Mouse (Mus musculus): ENCODE data around the gene 4921536K21Rik. TPM values are rescaled to one million over a fixed set of nuclear protein-coding genes. Genes with fewer than 3 reads are reported as not detected.

The 4921536K21Rik gene
- 0.47 and 0.84 TPM in 2 replicates for polyA plus RNA-seq (2015; fragmentation: Nextera tagmentation; extraction: Ambion mirVana)

DNA sequence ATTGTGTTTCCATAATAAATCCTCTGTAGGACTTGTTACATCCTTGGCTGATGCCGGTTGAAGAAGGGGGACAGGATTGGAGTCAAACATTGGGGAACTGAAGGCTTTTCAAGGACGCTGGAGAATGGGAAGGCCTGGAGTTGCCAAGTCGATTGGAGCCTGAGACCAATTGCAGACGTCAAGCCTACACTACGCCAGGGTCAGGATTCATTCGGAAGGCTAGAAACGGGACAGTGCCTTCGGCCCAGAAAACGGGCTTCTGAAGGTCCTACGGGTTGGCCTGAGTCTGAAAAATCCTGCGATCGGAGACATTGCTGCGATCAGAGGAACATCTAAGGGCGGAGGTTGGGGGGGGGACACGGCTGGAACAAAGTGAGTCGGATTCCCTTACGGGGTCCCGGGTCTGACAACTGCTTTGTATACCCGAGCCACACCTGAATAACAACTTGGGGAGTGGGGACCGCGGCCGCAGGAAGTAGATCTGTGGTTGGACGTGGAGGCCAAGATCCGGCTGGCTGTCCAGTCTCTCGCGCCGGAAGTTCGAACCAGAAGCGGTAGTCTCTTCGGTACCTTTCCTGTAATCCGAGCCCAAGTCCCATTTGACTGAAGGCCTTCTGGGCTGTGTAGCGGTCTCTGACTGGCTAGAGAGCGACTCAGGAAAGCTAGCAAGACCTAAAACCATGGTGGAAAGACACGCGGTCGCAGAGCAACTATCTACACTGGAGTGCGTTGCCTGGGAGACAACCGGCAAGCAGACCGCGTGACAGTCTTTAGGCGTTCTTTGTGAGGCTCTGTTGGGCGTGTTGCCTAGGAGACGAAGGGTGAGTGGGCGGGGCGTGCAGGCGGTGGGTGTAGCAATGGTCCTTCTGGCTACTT lies at the start of gene 4921536K21Rik, which contains the start of gene Dusp18:
4921536K21Rik (minus strand) TSS at position 693 of the 876 bp plus-strand sequence.
Dusp18 (plus strand) TSS at position 835 of the 876 bp plus-strand sequence.
- Histone ChIP-seq H3K4me2 (peak within 1 kb of the TSS; percentile 76), H3K4me3 (peak within 1 kb of the TSS; percentile 54), H3K27ac (peak within 1 kb of the TSS; percentile 84), H3K27me3 (no peaks in the 10 kb centered on the region), H3K9me3 (no peaks in the 10 kb centered on the region; the same call in 1 of the 2 replicates), H3K9ac (peak within 1 kb of the TSS; percentile 77), H3K4me1 (replicated peaks) (peaks cover 25% of the 10 kb centered on the region), H3K36me3 (peaks cover 32% of the 10 kb centered on the region)
- 2% methylated on average over 46 of the region's 46 CpGs for WGBS
- peak; percentile 99 for ATAC-seq (ENCODE audit: low FRiP score)

DNA sequence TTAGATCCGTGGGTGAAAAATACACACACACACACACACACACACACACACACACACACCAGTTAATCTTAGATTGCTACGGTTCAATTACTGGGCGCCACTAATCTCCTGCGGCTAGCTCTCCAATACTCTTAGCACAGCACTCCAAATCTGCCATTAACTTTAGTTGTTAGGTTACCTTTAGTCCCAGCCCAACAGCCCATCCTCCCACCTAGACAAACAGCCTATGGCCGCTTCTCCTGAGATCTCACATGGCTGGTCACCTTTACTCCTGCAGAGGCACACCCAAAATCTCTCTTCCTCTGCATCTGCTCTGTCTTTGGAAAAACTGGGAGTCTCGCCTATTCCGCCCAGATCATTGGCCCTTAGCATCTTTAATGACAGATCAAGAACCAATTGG lies 46.5 kb upstream of the 4921536K21Rik start:
- no peak for ATAC-seq (ENCODE audit: low FRiP score)
- WGBS: 89% methylated on average over 7 of the region's 7 CpGs
- H3K27me3 ChIP-seq: peaks cover 10% of the 10 kb centered on the region; the same call in 1 of the 2 replicates
- H3K9me3 ChIP-seq: no peaks in the 10 kb centered on the region
- no peak overlapping the region for H3K9ac ChIP-seq
- no peak overlapping the region for H3K4me3 ChIP-seq
- H3K27ac ChIP-seq: no peak overlapping the region
- no peaks in the 10 kb centered on the region for H3K36me3 ChIP-seq
- H3K4me1 ChIP-seq (replicated peaks): no peaks in the 10 kb centered on the region
- no peak overlapping the region for H3K4me2 ChIP-seq

DNA sequence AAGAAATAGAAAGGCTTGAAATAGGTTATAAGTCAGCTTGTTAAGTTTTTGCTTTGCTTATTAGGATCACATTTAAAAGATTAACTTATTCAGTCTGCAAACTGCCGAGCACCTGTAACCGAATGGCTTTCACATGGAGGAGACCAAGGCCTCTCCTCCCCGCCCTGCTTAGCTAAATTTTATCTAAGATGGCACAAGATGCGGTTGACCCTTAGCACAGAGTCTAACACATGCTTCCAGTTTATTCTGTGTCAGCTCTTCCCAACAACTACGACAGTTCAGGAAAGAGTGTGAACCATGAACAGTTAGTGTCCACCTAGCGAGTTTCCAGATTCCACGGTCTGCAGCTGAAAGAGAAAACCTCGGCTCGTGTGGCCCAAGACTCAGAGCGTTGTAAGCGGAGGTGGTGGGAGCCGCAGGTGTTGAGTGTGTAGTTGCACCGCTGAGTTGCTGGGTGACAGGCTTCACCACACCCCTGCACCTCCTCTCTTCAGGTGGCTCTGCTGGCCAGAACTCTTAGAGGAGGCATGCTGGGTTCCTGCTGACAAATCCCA lies 42.5 kb upstream of the 4921536K21Rik start:
- Histone ChIP-seq H3K27me3 (no peaks in the 10 kb centered on the region), H3K9ac (no peak overlapping the region), H3K4me1 (replicated peaks) (no peaks in the 10 kb centered on the region), H3K4me3 (no peak overlapping the region), H3K9me3 (no peaks in the 10 kb centered on the region), H3K36me3 (no peaks in the 10 kb centered on the region), H3K27ac (no peak overlapping the region), H3K4me2 (no peak overlapping the region)
- no peak for ATAC-seq (ENCODE audit: low FRiP score)
- WGBS: 85% methylated on average over 13 of the region's 13 CpGs

DNA sequence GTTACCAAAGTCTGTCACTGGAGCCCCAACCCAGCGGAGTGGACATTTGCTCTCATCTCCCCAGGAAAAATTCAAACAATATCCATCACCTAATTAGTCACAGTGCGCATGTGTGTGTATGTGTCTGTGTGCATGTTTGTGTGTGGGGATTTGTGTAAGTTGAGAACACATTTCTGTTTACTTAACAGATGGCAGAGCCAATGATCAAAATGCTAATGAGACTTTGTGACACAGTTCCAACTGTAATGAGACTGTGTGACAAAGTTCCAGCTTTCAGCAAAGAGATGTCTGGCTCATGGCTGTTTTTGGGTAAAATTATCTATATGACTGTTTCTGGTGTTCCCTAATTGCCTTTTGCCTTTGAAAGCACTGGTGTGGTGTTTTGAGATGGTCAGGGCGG lies 41.4 kb upstream of the 4921536K21Rik start:
- Histone ChIP-seq H3K9ac (no peak overlapping the region), H3K27ac (no peak overlapping the region), H3K4me1 (replicated peaks) (peaks cover 9% of the 10 kb centered on the region), H3K27me3 (no peaks in the 10 kb centered on the region), H3K9me3 (no peaks in the 10 kb centered on the region), H3K36me3 (no peaks in the 10 kb centered on the region), H3K4me2 (no peak overlapping the region), H3K4me3 (no peak overlapping the region)
- ATAC-seq (ENCODE audit: low FRiP score): no peak
- WGBS: 82% methylated on average over 3 of the region's 3 CpGs

DNA sequence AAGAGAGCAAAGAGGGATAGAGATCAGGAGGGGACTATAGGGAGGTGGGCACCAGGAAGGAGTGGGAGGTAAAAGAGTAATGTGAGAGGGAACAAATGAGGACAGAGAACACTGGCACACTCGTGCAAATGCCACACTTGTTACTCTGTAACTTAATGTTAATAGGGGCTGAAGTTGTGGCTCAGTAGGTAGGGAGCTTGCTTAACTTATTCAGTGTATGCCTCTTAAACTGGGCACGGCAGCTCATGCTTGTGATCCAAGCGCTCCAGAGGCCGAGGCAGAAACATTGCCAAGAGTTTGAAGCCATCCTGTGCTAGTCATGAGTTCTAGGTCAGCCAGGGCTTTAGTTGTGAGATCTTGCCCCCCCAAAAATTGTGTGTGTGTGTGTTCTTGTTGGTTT lies 40.2 kb upstream of the 4921536K21Rik start:
- Histone ChIP-seq H3K4me1 (replicated peaks) (peaks cover 17% of the 10 kb centered on the region), H3K9me3 (no peaks in the 10 kb centered on the region), H3K36me3 (no peaks in the 10 kb centered on the region), H3K4me2 (no peak overlapping the region), H3K27me3 (no peaks in the 10 kb centered on the region), H3K4me3 (no peak overlapping the region), H3K9ac (no peak overlapping the region), H3K27ac (no peak overlapping the region)
- no peak for ATAC-seq (ENCODE audit: low FRiP score)
- WGBS: 66% methylated on average over 4 of the region's 4 CpGs

DNA sequence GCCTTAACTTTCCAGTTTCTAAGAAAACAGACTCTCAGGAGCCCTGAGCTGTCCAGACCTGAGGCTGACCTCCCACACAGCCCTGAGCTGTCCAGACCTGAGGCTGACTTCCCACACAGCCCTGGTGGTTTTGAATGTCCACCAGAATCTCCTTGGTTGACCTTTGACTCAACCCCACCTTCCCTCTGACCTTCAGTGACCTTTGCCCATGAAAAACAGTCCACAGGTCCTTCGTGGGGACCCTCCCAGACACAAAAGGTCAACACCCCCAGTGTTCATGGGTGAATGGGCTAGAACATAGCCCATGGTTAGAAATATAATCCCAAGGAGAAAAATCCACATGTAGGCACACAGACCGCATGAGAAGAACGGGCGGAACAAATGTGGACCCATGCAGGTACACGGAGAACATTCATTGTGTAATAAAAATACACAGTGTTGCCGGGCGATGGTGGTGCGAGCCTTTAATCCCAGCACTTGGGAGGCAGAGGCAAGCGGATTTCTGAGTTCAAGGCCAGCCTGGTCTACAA lies 38.9 kb upstream of the 4921536K21Rik start:
- H3K9me3 ChIP-seq: no peaks in the 10 kb centered on the region
- no peak overlapping the region for H3K9ac ChIP-seq
- H3K4me1 ChIP-seq (replicated peaks): peaks cover 17% of the 10 kb centered on the region
- H3K4me3 ChIP-seq: no peak overlapping the region
- ATAC-seq (ENCODE audit: low FRiP score): no peak
- H3K4me2 ChIP-seq: no peak overlapping the region
- H3K36me3 ChIP-seq: no peaks in the 10 kb centered on the region
- H3K27ac ChIP-seq: no peak overlapping the region
- WGBS: 86% methylated on average over 9 of the region's 9 CpGs
- no peaks in the 10 kb centered on the region for H3K27me3 ChIP-seq

DNA sequence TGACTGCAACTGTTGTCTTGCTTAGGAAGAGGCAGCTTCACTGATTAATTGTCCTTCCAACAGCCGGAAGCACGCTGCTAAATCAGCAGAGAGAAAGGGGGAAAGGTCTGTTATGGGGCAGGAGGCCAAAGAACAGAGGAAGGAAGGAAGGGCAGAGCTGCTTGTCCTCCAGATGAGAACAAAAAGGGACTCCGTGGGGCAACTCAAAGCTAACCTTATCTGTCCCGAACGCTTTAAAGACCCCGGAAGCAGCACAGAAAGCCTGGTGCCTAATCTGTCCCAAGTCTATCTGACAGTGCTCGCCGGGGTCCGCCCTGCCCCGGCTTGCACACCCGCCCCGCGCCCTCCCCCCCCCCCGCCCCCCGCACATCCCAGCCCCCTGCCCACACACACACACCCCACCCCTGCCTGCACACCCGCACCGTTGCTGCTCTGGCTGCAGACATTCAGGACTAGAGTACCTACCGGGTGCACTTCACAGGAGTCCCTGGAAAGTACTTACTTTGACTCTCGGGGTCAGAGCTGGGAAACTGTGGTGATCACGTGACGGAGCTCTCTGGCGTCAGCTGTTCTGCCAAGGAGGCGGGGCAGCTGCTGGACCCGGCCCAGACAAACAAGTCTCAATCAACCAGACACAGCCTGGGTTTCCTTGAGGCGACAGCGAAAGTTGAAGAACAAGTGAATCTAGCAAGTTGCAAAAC lies 36.8 kb upstream of the 4921536K21Rik start, which contains the start of gene Tcn2:
Tcn2 (minus strand) TSS at position 649 of the 701 bp plus-strand sequence.
- under 1% methylated on average over 20 of the region's 26 CpGs for WGBS

DNA sequence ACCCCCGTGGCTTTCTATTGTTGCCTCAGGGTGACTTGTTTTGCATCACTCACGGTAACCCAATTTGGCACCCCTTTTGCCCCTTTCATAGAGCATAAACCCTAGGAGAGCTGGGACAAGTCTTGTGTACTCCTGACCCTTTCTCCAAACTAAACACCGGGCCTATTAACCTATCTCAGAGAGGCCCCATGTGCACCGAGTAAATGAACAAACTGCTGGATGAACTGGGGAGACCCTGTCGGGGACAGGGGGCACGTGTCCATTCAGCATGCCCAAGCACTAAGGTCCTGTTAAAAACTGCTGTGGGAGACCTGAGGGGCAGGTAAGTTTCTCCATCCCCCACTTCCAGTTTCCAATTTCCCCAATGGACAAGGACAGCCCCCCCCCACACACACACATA lies 36.0 kb upstream of the 4921536K21Rik start:
- Histone ChIP-seq H3K9me3 (no peaks in the 10 kb centered on the region), H3K9ac (peak overlapping the region; percentile 64), H3K4me1 (replicated peaks) (peaks cover 17% of the 10 kb centered on the region), H3K27me3 (no peaks in the 10 kb centered on the region), H3K4me3 (peak overlapping the region; percentile 50), H3K4me2 (peak overlapping the region; percentile 76), H3K27ac (no peak overlapping the region), H3K36me3 (peaks cover 10% of the 10 kb centered on the region)
- 17% methylated on average over 6 of the region's 6 CpGs for WGBS
- ATAC-seq (ENCODE audit: low FRiP score): no peak

More for the DNA sequence above, 36.8 kb upstream of the 4921536K21Rik start, which contains the start of gene Tcn2:
- Histone ChIP-seq H3K4me2 (peak within 1 kb of the TSS; percentile 76), H3K27ac (no peak within 1 kb of the TSS), H3K4me1 (replicated peaks) (peaks cover 17% of the 10 kb centered on the region), H3K9ac (peak within 1 kb of the TSS; percentile 64), H3K27me3 (no peaks in the 10 kb centered on the region), H3K4me3 (peak within 1 kb of the TSS; percentile 50), H3K36me3 (peaks cover 3% of the 10 kb centered on the region), H3K9me3 (no peaks in the 10 kb centered on the region)
- peak; percentile 86 for ATAC-seq (ENCODE audit: low FRiP score)

DNA sequence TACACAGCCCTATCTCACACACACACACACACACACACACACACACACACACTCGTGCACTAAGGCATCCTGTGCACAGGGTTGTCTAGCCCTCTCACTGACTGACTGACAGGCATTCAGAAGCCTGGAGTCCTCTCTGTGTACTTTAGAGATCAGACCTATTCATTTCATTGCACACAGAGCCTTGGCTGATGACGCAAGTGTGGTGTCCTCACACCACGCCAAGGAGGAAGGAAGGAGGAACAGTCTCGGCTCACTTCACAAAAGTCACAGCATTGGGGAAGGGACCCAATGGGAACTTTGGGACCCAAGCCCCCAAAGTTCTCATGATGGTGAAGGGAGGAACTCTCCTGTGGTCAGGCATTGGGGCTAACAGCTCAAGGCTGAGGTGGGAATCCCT lies 35.1 kb upstream of the 4921536K21Rik start:
- no peaks in the 10 kb centered on the region for H3K9me3 ChIP-seq
- no peak overlapping the region for H3K9ac ChIP-seq
- no peak overlapping the region for H3K27ac ChIP-seq
- 87% methylated on average over 4 of the region's 4 CpGs for whole genome bisulfite sequencing
- H3K36me3 ChIP-seq: peaks cover 16% of the 10 kb centered on the region
- ATAC-seq (ENCODE audit: low FRiP score): no peak
- H3K27me3 ChIP-seq: no peaks in the 10 kb centered on the region
- no peak overlapping the region for H3K4me2 ChIP-seq
- H3K4me1 ChIP-seq (replicated peaks): peaks cover 17% of the 10 kb centered on the region
- no peak overlapping the region for H3K4me3 ChIP-seq

DNA sequence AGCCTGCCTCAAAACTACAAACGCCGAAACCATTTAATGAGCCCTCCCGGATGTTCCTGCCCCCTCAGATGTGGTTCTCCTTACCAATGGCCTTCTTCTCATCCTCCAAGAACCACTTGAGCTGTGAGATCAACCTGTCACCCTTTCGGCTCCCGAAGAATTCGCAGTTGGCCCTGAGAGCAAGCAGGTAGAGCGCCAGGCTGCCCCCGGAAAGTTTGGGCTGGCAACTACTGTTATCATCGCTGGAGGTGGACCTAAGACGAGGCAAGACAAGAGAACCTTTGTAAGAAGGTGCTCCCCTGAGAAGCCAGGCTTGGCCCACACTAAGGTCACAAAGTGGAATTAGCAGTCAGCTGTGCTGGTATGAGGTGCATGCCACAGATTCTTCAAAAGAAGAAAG lies 31.0 kb upstream of the 4921536K21Rik start:
- peaks cover 36% of the 10 kb centered on the region for H3K36me3 ChIP-seq
- no peak overlapping the region for H3K4me3 ChIP-seq
- no peak overlapping the region for H3K27ac ChIP-seq
- no peaks in the 10 kb centered on the region for H3K27me3 ChIP-seq
- H3K9me3 ChIP-seq: no peaks in the 10 kb centered on the region
- WGBS: 90% methylated on average over 10 of the region's 10 CpGs
- no peak for ATAC-seq (ENCODE audit: low FRiP score)
- H3K4me2 ChIP-seq: no peak overlapping the region
- H3K4me1 ChIP-seq (replicated peaks): peaks cover 4% of the 10 kb centered on the region
- no peak overlapping the region for H3K9ac ChIP-seq

- no peak overlapping the region for H3K9ac ChIP-seq
- no peaks in the 10 kb centered on the region for H3K4me1 ChIP-seq (replicated peaks)
- ATAC-seq (ENCODE audit: low FRiP score): no peak
- peaks cover 36% of the 10 kb centered on the region for H3K36me3 ChIP-seq
- no peak overlapping the region for H3K27ac ChIP-seq
- no peak overlapping the region for H3K4me3 ChIP-seq
- WGBS: 93% methylated on average over 6 of the region's 6 CpGs
- no peaks in the 10 kb centered on the region for H3K27me3 ChIP-seq
- H3K4me2 ChIP-seq: no peak overlapping the region
- H3K9me3 ChIP-seq: no peaks in the 10 kb centered on the region
Observed at GRCm38 (mm10) chr11:3922731-3923130, 27.8 kb upstream of the 4921536K21Rik start.

- no peak for ATAC-seq (ENCODE audit: low FRiP score)
- H3K9ac ChIP-seq: no peak overlapping the region
- H3K4me2 ChIP-seq: no peak overlapping the region
- H3K4me1 ChIP-seq (replicated peaks): no peaks in the 10 kb centered on the region
- no peaks in the 10 kb centered on the region for H3K9me3 ChIP-seq
- H3K36me3 ChIP-seq: peaks cover 36% of the 10 kb centered on the region
- H3K27ac ChIP-seq: no peak overlapping the region
- no peaks in the 10 kb centered on the region for H3K27me3 ChIP-seq
- WGBS: 96% methylated on average over 9 of the region's 9 CpGs
- H3K4me3 ChIP-seq: no peak overlapping the region
Observed at GRCm38 (mm10) chr11:3922115-3922514, 27.2 kb upstream of the 4921536K21Rik start.
